Mouse (Mus musculus) kidney, adult 9 months (tissue): ENCODE results near the gene Dhx9.
"Not testable (repeated sequence)": the region's sequence is repeated elsewhere in the genome, so short reads cannot be mapped to it uniquely, and the experiment has no call there.

Experiments
- DNase-seq: peaks from one replicate; pipeline ENCODE4 v3.0.0; 2022

Dhx9 gene

DNA sequence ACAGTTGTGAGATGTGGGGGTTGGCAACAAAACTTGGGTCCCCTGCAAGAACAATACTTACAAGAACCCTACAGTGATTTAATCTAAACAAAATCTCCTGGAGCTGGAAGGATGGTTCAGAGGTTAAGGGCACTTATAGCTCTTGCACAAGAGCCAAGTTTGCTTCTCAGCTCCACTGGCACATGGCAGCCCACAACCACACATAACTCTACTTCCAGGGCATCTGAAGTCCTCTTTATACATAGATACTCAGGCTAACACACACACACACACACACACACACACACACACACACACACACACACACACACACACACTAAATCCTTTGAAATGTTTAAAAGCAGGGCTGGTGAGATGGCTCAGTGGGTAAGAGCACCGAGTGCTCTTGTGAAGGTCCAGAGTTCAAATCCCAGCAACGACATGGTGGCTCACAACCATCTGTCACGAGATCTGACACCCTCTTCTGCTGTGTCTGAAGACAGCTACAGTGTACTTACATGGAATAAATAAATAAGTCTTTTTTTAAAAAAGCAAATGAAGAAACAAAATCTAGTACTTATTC lies 71.1 kb downstream of the Dhx9 start:
- not testable (repeated sequence) for DNase-seq

DNA sequence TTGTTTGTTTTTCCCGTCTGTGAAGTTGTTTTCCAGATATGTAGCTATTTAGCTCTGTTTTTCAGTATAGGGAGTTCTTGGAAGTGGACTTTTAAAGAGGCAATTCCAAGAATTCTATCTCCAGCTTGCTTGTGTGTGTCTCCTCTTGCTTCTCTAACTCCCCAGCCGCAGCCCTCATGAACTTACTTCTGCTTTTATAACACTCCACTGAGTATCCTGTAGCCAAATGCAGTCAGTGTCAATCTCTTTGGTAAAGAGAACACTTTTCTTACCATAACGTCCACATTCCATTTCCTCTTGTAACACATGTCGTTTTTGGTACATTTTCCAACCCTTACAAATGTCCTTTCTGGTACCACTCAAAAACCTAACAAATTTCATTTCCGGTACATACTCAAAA lies 71.7 kb downstream of the Dhx9 start:
- not testable (repeated sequence) for DNase-seq

DNA sequence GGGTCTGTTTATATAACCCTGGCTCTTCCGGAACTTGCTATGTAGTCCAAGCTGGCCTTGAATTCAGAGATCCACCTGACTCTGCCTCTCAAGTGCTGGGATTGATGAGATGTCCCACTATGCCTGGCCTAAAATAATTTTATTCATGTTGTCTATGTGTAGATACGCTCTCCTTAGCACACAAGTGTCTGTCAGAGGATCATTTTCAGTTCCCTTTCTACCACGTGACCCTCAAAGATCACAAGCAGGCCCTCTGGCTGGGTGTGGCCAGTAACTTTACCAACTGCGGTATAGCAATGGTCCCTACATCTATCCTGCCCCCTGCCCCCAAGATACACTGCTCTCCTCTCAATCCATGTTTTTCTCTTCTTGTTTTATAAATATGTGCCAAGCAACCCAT lies 72.5 kb downstream of the Dhx9 start:
- peak; percentile 56 for DNase-seq

DNA sequence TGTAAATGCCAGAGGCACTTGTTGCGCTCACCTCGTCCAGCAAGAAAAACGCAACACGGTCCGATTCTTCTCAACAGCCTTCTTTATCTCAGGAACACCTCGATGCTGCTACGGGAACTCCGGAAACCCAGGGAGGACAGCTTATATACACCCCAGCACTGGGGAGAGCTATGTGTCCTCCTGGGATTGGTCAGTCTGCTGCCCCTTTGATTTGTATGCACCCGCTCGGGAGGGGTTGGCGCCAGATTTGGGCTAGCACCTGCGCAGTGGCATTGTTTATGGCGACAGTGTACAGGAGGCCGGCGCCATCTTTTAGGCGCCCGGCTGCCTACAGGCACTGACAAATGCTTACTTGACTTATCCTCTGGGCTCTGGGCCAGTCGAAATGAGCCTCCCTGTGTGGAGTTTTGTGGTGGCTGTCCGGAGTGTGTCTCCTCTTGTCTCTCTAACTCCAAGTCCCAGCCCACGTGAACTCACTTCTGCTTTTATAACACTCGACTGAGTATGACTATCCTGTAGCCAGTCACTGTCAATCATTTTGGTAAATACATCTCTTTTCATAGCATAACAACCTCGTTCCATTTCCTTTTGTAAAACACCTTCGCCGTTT lies 73.2 kb downstream of the Dhx9 start:
- peak; percentile 68 for DNase-seq

DNA sequence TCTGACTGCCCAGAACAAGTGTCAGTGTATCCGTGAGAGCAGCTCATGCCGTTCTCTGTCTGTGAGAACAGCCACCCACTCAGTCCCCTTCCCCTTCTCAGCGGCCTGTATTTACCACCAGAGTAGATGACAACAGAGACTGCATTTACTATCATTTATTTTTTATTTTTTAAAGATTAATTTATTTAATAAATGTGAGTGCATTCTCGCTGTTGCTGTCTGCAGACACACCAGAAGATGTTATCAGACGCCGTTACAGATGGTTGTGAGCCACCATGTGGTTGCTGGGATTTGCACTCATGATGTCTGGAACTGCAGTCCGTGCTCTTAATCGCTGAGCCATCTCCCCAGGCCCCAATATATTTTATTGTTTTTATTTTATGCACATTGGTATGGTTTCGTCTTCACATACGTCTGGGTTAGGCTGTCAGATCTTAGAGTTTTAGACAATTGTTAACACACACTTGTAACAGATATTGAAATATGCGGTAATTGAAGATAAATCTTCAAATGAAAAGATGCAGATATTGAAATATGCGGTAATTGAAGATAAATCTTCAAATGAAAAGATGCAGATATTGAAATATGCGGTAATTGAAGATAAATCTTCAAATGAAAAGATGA lies 74.0 kb downstream of the Dhx9 start:
- DNase-seq, result not testable (repeated sequence)

DNA sequence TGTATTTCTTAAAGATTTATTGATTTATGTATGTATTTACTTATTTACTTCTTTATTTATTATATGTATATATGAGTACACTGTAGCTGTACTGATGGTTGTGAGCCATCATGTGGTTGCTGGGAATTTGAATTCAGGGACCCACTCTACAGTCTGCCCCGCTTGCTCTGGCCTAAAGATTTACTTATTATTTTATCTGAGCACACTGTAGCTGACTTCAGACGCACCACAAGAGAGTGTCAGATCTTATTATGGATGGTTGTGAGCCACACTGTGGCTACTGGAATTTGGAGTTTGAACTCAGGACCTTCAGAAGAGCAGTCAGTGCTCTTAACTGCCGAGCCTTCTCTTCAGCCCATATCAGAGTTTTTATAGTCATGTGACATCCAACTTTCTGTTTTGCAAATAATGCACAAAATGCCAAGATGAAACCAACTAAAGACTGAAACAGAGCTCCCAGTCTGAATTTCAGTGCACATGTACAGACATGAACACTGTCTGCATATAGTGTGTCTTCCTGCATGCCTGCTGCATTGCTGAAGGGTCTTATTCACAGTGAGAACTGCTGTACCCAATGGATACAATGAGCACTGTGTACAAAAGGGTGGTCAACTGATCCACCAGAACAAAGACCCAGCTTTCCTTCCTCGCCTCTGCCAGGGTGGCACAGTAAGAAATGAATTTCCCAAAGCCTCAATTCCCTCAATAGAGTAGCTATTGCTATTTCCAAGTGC lies 74.6 kb downstream of the Dhx9 start:
- not testable (repeated sequence) for DNase-seq

DNA sequence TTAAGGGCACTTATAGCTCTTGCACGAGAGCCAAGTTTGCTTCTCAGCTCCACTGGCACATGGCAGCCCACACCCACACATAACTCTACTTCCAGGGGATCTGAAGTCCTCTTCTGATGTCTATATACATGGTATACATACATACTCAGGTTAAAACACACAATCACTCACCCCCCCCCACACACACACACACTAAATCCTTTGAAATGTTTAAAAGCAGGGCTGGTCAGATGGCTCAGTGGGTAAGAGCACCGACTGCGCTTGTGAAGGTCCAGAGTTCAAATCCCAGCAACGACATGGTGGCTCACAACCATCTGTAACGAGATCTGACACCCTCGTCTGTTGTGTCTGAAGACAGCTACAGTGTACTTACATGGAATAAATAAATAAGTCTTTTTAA lies 75.7 kb downstream of the Dhx9 start:
- DNase-seq, result no peak

DNA sequence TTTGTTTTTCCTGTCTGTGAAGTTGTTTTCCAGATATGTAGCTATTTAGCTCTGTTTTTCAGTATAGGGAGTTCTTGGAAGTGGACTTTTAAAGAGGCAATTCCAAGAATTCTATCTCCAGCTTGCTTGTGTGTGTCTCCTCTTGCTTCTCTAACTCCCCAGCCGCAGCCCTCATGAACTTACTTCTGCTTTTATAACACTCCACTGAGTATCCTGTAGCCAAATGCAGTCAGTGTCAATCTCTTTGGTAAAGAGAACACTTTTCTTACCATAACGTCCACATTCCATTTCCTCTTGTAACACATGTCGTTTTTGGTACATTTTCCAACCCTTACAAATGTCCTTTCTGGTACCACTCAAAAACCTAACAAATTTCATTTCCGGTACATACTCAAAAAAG lies 76.5 kb downstream of the Dhx9 start:
- DNase-seq, result not testable (repeated sequence)

DNA sequence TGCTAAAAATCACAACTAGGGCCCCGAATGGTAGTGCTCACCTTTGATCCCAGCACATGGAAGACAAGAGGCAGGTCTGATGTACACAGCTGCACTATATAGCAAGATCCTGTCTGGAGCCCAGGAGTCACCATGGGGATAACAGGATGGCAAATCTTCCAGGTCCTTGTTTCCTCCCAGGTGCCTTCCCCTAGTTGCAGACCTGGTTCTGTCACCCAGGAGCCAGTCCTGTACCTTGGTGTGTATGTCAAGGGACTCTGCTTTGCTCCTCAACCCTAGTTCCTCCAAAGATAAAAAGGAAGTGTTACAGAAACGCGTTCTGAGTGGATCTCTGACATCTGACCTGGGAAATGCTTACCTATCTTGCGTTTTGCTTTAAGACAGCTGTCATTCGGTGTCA lies 79.2 kb downstream of the Dhx9 start:
- DNase-seq, result not testable (repeated sequence)

DNA sequence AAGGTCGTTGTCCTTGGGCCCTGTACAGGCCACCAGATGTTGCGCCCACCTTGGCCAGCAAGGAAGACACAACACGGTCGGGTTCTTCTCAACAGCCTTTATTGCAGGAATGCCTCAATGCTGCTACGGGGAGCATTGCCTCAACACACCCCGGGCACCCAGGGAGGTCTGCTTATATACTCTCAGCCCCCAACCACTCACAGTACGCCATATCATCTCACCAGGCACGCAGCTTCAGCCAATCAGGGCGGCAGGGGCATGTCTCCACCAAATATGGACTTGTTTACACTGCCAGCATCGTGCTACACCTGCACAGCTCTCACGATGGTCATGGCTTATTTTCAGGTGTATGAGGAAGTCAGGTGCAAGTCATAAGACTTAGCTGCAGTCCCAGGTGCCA lies 79.8 kb downstream of the Dhx9 start:
- DNase-seq, result not testable (repeated sequence)
